Mouse (Mus musculus): ENCODE data around the gene Cdkl1. TPM values are rescaled to one million over a fixed set of nuclear protein-coding genes. Genes with fewer than 3 reads are reported as not detected.
A peak's percentile ranks its signal among the peaks of the same experiment; 100 is the strongest.

Cdkl1 gene
- polyA plus RNA-seq, 1 experiment from 2014 or later: 7.8 TPM

DNA sequence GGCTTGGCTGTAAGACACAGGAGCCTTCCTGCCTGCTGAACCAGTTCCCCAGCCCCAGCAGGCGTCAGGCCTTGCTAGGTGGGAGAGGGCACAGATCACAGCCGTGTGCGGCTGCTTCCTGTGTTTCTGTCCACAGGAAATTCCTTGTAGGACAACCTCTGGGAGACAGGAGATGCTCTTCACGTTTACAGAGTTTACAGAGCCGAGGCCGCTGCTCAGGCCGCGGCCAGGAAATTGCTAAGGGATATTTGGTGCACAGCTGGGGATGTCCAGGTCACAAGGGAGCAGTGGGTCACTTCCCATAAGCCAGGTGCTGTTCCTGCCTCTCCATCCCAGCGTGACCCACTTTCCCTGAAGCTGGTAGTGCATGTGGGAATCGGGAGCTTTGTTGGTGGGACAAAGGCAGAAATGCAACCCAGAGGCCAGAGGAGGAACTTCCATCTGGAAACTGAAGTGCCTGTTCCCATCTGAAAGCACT lies 39.2 kb downstream of the Cdkl1 start:
- DNase-seq (ENCODE audit: low spot score): no peak

DNA sequence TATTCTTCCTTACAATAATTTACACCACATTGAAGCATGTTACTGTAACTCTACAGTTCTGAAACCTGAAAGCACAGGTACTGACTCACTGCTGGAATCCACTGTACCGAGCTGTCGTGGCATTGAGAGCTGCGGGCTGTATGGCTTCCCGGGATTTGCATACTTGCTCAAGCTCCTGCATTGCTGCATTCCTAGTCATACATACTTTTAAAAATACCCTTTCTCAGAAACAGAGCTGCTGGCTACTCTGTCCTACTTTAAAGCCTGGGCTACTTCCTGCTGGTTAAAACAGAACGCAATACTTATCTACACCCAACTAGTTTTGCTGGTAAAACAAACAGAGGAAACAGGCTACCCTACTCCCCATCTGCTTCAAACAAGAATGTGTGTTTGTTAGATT lies 46.9 kb downstream of the Cdkl1 start:
- DNase-seq (ENCODE audit: low spot score): no peak

DNA sequence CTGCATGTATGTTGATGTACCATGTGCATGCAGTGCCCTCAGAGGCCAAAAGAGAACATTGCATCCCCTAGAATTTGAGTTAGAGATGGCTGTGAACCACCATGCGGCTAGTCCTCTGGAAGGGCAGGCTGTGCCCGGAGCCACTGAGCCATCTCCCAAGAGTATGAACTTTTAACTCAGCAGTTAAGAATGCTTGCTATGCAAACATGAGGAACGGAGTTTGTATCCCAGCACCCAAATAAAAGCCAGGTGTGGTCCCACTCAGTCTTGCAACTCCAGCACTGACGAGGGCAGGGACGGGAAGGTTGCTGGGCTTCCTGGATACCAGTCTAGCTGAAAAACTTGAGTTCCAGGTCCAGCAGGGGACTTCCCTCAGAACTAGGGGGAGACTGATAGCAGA lies 49.1 kb downstream of the Cdkl1 start:
- DNase-seq (ENCODE audit: low spot score): no peak

DNA sequence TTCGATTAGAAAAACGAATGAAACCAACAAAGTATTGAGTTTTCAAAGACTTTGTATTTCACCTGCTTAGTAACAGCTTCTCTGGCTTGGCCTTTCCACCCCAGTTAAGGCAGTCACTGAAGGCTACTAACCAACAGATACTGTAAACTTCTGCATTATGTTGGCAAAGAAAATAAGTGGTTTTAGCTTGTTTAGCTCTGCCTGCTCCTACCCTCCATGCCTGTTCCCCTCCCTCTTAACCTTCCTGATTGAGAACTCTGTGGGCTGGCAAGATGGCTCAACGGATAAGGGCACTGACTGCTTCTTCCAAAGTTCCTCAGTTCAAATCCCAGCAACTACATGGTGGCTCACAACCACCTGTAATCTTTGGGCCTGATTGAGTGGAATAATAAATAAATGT lies 57.1 kb downstream of the Cdkl1 start:
- DNase-seq (ENCODE audit: low spot score): no peak

DNA sequence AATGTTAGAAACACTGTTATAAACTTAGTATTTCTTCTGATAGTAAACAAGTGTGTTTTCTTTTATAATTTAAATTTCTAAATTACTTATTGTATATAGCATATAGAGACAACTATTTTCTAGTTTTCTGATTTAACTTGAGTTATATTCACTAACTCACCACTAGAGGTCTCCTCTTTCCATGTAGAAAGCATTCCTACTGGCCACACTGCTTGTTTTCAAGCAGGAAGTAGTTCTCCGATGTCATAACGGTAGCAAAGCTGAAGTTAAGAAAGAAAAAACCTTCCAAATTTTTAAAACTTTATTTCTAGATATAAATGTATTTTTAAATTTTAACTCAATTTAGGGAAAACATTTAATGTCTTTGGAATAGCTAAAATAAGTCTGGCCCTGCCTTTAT lies 57.5 kb downstream of the Cdkl1 start:
- DNase-seq (ENCODE audit: low spot score): peak; percentile 65

DNA sequence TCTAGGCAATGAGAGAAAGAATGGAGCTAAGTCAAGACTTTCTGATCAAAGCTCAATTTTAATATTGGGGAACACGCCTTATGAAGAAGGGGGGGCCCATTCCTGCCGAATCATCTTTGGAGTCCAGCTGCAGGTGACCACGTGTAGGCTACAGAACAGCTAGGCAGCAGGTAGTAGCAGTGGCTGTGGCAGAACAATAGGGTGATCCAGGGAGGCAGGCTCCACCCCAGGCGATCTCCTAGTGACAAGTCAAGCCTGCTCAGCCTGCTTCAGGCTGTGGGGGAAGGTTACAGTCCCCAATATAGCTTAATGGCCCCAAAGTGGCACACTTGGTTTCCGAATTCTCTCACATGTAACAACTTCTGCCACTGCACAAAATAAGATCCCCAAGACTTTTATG lies 58.8 kb downstream of the Cdkl1 start:
- no peak for DNase-seq (ENCODE audit: low spot score)

DNA sequence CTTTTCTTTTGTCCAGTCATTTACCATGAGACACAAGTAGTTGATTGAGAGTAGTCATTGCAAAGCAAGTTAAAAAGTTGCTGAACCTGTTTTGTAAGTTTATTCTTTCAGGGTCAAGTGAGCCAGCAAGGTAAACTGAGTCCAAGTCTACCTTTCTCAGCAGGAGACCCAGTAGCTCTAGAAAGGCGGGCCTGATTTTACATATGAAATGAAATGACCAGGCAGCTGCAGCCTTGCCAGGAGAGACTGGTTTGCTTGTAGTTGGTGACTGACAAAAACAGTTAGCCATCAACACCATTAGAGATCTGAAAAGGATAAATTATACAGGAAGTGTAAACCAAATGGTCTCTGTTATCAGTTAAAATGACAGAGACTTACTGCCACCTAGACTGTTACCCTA lies 60.8 kb downstream of the Cdkl1 start:
- DNase-seq (ENCODE audit: low spot score): no peak

DNA sequence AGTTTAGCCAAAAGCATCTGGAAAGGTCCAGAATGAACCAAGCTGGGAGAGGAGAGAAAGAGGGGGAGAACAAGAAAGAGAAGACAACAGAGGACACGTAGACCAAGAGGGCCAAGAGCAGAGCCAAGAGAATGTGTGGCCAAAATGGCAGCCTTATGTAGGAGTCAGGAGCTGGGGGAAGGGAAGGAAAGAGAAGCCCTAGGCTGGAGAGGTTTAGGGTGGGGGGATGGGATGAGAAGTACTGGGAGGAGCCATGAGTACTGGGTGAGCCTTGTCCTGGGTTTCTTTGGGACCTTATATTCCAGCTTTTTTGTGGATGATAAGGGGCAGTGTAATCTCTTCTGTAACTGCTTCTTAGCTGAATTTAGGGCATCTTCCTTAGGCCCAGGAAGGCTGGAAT lies 61.8 kb downstream of the Cdkl1 start:
- no peak for DNase-seq (ENCODE audit: low spot score)

DNA sequence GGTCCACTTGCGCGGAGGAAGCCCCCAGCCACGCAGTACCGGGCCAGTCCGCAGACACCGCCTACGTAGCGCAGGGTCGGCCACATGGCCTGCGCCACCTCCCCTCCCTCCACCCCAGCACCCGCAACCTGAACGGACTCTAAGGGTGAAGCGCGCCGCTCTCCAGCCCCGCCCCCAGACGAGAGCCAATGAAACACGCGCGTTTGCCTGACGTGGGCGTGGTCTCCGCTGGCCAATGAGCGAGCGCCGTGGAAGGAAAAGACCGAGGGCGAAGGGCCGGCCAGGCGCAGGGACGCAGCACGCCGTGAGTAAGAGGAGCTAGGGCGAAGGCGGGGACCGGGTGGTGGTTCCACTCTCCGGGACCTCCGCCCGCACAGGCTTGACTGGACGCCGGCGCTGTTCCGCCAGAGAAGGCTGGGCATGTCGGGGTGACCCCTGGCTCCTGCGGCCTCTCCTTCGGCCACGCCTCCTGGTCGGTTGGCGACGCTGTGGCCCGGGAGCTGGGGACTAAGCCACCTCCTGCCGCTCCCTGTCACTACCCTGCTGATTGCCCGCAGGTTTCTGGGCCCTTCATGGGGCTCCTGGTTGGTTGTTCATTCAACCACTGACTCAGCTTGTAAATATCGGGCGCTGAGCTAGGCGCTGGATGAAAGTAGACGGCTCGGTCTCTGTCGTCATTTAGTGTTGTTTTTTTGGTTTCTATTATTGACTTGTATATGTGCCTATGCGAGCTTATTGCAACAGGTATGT lies 66.2 kb downstream of the Cdkl1 start, which contains the start of the genes L2hgdh and Atp5s:
Gene L2hgdh (minus strand): TSS at position 163 of the 750 bp plus-strand sequence.
Gene Atp5s (plus strand): TSS at position 240 of the 750 bp plus-strand sequence.
- DNase-seq (ENCODE audit: low spot score): peak; percentile 94

DNA sequence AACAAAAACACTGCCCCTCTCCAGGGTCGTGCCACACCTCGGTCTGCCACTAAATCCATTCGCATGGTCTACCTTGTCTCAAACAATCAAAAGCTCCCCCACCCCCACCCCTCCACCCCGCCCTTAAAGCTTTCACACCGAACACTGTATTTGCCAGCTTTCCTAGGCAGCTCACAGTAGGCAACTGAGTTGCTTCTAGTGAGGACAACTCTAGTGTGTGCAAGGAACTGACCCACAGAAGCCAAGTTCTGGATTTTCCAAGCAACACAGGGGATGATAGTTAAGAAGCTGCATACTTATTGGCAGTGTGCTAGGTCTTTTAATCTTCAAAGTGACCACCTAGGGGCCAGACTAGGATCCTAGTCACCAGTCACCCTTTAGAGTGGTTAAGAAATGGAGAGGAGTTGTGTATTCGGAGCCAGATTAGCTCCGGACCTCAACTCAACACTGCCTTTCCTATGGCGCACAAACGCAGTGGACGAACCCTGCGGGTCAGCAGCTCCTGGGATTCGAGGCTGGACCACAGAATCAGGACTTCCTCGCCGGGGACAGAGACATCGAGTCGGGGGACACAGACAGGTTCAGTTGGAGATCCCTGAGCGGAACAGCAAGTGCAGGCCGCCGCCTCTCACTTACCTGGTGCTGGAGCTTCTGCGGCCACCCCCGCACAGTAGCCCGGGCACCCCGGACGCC lies 66.9 kb downstream of the Cdkl1 start:
- peak; percentile 23 for DNase-seq (ENCODE audit: low spot score)

DNA sequence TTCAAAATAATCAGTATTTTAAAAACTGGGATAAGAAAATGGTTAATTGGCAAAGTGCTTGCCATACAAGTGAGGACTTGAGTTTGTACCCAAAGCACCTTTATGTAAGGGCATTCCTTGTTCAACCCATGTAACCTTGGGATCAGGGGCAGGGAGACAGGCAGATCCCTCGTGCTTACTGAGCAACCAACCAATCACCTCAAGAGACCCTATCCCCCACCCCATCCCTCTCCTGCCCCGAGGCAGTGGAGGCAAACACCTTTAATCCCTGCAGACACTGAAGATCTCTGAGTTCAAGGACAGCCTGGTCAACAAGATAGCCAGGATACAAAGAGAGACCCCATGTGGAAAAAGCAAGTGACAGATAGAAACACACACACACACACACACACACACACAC lies 67.7 kb downstream of the Cdkl1 start:
- no peak for DNase-seq (ENCODE audit: low spot score)

DNA sequence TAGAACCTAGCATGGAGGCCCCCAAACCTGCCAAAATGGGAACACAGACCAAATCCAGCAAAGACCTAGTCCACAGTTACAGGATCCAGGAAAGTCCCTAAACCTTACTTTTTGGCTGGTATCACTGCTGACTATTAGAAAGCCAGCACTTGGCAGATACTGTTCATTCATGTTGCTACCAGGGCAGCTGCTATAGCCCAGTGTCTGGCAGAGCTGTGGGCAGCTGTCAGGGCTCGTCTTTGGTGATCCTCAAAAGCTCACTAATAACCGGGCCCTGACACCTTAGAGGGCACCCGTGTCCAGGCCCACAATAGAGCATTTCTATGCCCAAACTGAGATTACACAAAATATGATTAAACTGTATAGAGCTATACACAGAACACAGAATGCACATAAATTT lies 68.2 kb downstream of the Cdkl1 start:
- no peak for DNase-seq (ENCODE audit: low spot score)

DNA sequence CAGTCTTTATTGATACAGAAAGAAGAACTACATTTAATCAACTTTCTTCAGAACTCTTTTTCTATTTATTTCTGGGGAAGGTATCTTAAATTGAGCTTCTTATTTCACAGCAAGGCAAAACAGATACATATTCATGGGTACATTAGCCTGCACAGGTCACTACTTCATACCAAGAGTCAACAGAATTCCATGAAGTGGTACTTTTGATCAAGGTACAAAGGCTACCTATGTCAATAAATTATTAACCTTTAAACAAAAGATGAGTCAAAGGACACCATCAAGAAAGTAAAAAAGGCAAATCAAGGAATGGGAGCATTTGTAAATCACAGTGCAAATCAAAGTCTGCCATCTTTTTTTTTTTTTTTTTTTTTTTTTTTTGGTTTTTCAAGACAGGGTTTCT lies 77.4 kb downstream of the Cdkl1 start:
- DNase-seq (ENCODE audit: low spot score): no peak

DNA sequence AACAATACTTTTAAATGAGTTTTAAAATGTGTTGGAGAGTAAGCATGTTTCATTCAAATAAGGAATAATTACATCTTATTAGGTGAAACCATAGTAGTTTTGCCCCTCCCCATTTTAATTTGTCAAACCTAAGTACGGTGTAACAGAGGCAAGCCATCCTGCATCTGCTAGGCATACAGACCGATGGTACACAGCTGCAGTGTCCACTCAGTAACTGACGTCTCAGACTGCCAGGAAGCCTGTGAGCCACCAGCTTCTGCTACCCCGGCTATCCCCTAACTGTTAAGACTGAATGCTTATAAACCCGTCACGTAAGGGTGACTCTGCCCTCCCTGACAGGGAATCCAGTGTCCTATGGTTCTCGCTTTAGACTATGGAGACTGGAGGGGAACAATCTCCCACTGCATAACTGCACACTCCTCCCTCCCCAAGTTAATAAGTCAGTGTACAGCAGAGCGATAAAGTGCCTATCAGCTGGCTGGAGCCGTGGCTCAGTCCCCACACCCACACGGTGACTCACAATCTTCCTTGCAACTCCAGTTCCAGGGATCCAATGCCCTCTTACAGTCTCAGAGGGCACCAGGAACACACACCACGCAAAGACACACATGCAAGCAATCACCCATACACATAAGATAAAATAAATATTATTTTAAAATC lies 86.1 kb downstream of the Cdkl1 start:
- no peak for DNase-seq (ENCODE audit: low spot score)

DNA sequence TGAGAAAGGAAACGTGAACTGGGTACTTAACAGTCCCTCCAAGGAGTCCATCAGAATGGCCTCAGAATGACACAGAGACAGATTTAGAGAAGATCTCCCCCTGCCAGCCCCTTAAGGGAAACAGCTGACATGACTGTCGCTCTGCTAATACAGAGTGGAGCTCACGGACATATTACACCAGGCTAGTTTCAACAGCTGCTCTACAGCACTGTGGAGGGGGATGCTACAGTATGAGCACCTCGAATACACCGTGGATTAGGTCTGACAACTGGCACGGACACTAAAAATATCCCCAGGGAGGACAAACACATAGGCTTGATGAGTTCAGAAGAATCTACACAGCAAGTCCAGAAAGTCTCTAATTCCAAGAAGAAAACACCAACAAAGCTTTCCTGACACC lies 92.7 kb downstream of the Cdkl1 start:
- DNase-seq (ENCODE audit: low spot score): no peak

MicroRNAs within 50 kb of the gene (microRNA counts, 519-probe panel; counts per million panel counts)
- 473 counts per million, percentile 71 among the panel's probes with 10 or more counts for microRNA mmu-miR-681

Small RNA genes lying within 50 kb of the gene (microRNA-seq; reads per million reads assigned to microRNA genes)
- gene Mir681 (ENCODE audit: borderline number of aligned reads): not detected

Other genes starting within 250 kb of the Cdkl1 start
- 29.6 and 29.9 TPM in 2 replicates for gene Vcpkmt, start 208.2 kb downstream of the Cdkl1 start, polyA plus RNA-seq (2015; fragmentation: Nextera tagmentation; extraction: Ambion mirVana)
- 5.9 and 6.9 TPM in 2 replicates for gene Sos2, start 109.4 kb downstream of the Cdkl1 start, polyA plus RNA-seq (2015; fragmentation: Nextera tagmentation; extraction: Ambion mirVana)
- 7.1 and 9.0 TPM in 2 replicates for gene L2hgdh, start 66.4 kb downstream of the Cdkl1 start, polyA plus RNA-seq (2015; fragmentation: Nextera tagmentation; extraction: Ambion mirVana)
- 19.1 and 19.8 TPM in 2 replicates for gene Atp5s, start 66.3 kb downstream of the Cdkl1 start, polyA plus RNA-seq (2015; fragmentation: Nextera tagmentation; extraction: Ambion mirVana)
- gene Atl1, start 101.3 kb upstream of the Cdkl1 start, polyA plus RNA-seq (2015; fragmentation: Nextera tagmentation; extraction: Ambion mirVana): 1.8 and 1.9 TPM in 2 replicates
- 11.9 and 15.3 TPM in 2 replicates for gene Map4k5, start 101.9 kb upstream of the Cdkl1 start, polyA plus RNA-seq (2015; fragmentation: Nextera tagmentation; extraction: Ambion mirVana)
- 5.1 and 5.5 TPM in 2 replicates for gene Sav1, start 195.7 kb upstream of the Cdkl1 start, polyA plus RNA-seq (2015; fragmentation: Nextera tagmentation; extraction: Ambion mirVana)